Mouse (Mus musculus): ENCODE measurements around the gene Pvr. TPM values are rescaled to one million over a fixed set of nuclear protein-coding genes. Genes with fewer than 3 reads are reported as not detected.

The Pvr gene
- polyA plus RNA-seq (2012; rRNA removed) = 15.3 and 15.9 TPM in 2 replicates

DNA sequence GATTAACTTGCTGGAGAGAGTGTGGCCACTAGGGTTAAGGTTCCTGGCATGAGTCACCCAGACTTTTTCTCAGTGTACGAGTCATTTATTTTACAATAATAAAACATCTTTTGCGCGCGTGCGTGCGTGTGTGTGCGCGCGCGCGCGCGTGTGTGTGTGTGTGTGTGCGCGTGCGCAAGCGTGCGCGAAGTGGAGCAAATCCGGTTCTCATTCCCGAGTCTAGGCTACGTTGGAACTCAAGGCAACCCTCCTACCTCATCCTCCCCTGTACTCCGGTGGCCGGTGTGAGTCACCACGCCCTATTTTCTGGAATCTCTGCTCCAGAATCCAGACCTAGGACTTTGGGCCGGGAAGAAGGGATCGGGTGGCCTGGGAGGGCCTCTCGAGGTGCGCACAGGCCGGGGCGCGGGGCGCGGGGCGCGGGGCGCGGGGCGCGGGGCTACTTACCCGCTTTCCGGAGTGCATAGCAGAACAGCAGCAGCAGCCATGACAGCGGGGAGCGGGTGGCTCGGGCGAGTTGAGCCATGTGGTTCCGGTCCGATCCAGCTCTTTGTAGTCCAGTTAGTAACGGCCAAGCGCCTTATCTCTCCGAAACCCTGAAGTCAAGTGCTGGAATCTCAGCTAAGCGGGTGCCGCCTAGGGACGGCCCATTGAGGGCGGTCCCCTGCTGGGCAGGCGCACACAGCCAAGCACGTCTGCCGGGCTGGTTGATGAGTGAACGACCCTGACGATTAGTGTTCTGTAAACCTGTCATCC is at the start of gene Pvr:
Gene Pvr, minus strand, starts transcription at position 655 of the 756 bp plus-strand sequence.

DNA sequence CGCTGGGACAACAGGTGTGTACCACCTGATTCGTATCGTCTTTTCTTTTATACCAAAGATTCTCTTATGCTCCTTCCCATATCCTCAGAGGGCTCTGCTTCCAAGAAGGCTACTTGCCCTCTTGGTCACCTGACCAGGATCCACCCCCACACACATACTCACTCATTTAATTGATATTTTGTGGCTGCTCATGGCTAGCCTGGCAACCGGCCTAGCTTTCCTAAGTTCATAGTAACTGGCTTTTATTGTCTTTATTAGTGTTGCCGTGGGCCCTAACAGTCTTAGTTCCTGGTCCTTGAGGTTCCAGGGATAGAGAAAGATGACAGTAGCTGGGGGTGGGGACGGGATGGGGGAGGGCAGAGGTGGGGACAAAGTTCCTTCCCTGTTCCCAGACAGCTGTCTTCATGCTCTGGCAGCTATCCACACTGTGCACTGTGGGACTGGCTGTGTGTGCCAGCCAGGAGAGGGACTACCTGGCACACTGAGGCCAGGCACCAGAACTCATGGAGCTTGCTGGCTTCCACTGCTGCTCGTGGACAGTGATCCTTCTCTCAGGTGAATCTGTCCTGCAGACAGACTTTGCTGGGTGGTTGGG is 44.1 kb upstream of the Pvr start, which contains the start of gene Ceacam20:
Gene Ceacam20, plus strand, starts transcription at position 428 of the 595 bp plus-strand sequence.

DNA sequence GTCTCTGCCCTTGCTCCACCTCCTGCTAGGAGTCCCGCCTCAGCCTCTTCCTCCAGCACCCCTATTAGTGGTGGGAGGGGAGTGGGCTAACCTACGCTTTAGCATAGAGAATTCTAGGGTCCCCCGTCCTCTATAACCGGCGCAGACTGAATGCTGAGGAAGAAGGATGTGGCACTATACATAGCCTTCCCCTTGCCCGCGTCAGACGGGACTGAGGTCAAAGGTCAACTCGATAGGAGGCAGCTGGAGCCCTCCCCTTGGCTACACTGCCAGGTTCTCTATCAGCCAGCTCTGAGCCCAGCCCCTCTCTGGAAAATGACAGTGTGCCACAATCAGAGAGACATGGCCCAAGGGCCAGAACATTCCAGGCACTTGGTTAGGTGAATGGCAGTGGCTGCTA is 29.6 kb upstream of the Pvr start, which contains the start of gene Igsf23:
Gene Igsf23, minus strand, starts transcription at position 168 of the 400 bp plus-strand sequence.

DNA sequence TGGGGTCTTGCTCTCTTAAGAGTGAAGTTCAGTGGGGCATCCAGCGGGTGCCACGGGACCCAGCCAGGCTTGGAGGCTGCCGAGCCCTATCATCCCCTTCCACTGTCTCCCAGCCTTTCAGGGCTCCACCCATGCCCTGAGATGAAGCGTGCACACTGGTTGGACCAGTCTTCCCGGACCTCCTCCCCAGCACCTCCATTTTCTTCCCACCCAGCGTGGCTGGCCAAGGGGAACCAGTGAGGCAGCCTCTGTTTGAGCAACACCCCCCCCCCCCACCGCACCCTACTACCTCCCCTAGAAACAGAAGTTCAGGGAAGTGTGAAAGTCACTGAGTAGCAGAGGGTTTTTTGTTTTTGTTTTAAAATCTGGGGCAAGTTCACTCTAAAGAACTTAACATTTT is 33.1 kb downstream of the Pvr start, which contains the start of gene Ceacam19:
Gene Ceacam19, minus strand, starts transcription at position 117 of the 400 bp plus-strand sequence.

DNA sequence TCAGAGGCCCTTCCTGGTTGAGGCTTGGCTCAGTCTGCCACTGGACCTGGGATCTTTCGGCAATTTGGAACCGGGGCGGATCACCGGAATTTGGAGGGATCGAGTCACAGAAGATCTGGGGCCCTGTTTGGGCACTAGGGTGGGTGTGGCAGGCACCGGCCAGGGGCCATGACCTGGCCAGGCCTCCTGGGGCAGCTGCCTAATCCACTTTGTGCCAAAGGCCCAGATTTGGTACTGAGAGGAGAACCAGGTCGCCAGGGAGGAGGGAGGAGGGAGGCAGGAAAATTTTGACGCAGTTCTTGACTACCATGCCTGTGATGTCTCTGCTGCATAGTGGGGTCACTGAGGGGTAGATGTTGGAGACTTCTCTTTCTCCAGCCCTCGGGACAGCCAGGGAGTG is 59.8 kb downstream of the Pvr start, which contains the start of gene Ceacam16:
Gene Ceacam16, minus strand, starts transcription at position 101 of the 400 bp plus-strand sequence.

Other genes with a start within 250 kb of the Pvr start
- gene Apoc2, start 243.2 kb downstream of the Pvr start, polyA plus RNA-seq (2012; rRNA removed) = 0.19 TPM in 1 of 2 replicates, not detected in the other
- not detected in 2 replicates for gene Gm44805, start 239.7 kb downstream of the Pvr start, polyA plus RNA-seq (2012; rRNA removed)
- gene Apoc4, start 239.7 kb downstream of the Pvr start, polyA plus RNA-seq (2012; rRNA removed) = not detected in 2 replicates
- gene Apoc1, start 228.5 kb downstream of the Pvr start, polyA plus RNA-seq (2012; rRNA removed) = 1.6 and 2.7 TPM in 2 replicates
- 863 and 1,072 TPM in 2 replicates for gene Apoe, start 222.0 kb downstream of the Pvr start, polyA plus RNA-seq (2012; rRNA removed)
- gene Tomm40, start 205.7 kb downstream of the Pvr start, polyA plus RNA-seq (2012; rRNA removed) = 103 and 109 TPM in 2 replicates
- 37.8 and 38.6 TPM in 2 replicates for gene Nectin2, start 170.7 kb downstream of the Pvr start, polyA plus RNA-seq (2012; rRNA removed)
- 13.3 and 17.6 TPM in 2 replicates for gene Bcam, start 150.1 kb downstream of the Pvr start, polyA plus RNA-seq (2012; rRNA removed)
- 0.20 and 0.48 TPM in 2 replicates for gene Cblc, start 124.4 kb downstream of the Pvr start, polyA plus RNA-seq (2012; rRNA removed)
- gene Bcl3, start 98.4 kb downstream of the Pvr start, polyA plus RNA-seq (2012; rRNA removed) = 0.72 and 2.2 TPM in 2 replicates
- 27.6 and 28.4 TPM in 2 replicates for gene Gm19345, start 69.2 kb downstream of the Pvr start, polyA plus RNA-seq (2012; rRNA removed)
- not detected in 2 replicates for gene Ceacam16, start 59.9 kb downstream of the Pvr start, polyA plus RNA-seq (2012; rRNA removed)
- gene Ceacam19, start 33.2 kb downstream of the Pvr start, polyA plus RNA-seq (2012; rRNA removed) = not detected in 2 replicates
- not detected in 2 replicates for gene Igsf23, start 29.6 kb upstream of the Pvr start, polyA plus RNA-seq (2012; rRNA removed)
- not detected in 2 replicates for gene Ceacam20, start 44.3 kb upstream of the Pvr start, polyA plus RNA-seq (2012; rRNA removed)
- gene Nlrp9b, start 70.3 kb upstream of the Pvr start, polyA plus RNA-seq (2012; rRNA removed) = not detected in 2 replicates
- gene Vmn1r91, start 178.5 kb upstream of the Pvr start, polyA plus RNA-seq (2012; rRNA removed) = not detected in 2 replicates
- not detected in 2 replicates for gene Gm16442, start 201.4 kb upstream of the Pvr start, polyA plus RNA-seq (2012; rRNA removed)
- not detected in 2 replicates for gene Vmn1r93, start 217.9 kb upstream of the Pvr start, polyA plus RNA-seq (2012; rRNA removed)
- not detected in 2 replicates for gene Vmn1r94, start 247.2 kb upstream of the Pvr start, polyA plus RNA-seq (2012; rRNA removed)

Measured in central nervous system, embryonic 18 days (tissue).